10 mouse cellular contexts compared by ENCODE assay signal in the genomic region with DNA sequence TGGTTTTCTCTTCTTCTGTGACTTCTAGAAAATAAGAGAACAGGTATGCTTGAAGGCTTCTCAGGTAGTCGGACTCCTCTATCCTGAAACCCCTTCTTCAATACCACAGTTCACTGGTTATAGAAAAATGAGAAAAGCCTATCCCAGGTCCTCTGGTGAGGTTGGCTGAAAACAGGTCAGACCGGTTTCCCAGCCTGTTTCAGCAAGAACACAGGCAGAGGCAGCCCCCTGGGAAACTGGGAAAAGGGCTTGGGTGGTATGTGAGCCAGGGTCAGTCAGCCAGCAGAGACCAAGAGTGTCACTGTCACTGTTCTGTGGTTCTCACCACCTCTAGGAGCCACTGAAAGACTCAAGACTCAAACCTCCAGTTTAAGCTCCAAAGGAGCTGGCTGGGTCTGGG. TPM values are rescaled to one million over a fixed set of nuclear protein-coding genes. Genes with fewer than 3 reads are reported as not detected.
DNase-seq lines count a peak whose midpoint lies in the region; ATAC-seq and TF ChIP-seq lines count a peak whose summit lies in the region.
"Had no signal": no experiment of that assay in that cellular context is flagged by ENCODE, and none has a peak within 500 bp of the region (broad histone marks: within the 10 kb centered on the region; RNA-seq: fewer than 3 reads in every experiment).

No protein-coding gene starts in this region.

- peaks cover 42% of the 10 kb centered on the region for H3K4me1 ChIP-seq in hindbrain, embryonic 10.5 days (replicated peaks)
- peaks cover 21% of the 10 kb centered on the region for H3K4me1 ChIP-seq in hindbrain, embryonic 14.5 days (replicated peaks; ENCODE audit: control insufficient read depth, insufficient read depth, low read length)
- H3K4me1 ChIP-seq in embryonic facial prominence, embryonic 10.5 days, result peaks cover 37% of the 10 kb centered on the region
- no peaks in the 10 kb centered on the region for H3K4me1 ChIP-seq in kidney, adult 2 months (ENCODE audit: control insufficient read depth, insufficient read depth, low read length)
- no peaks in the 10 kb centered on the region for H3K4me1 ChIP-seq in lung, postnatal 0 days (ENCODE audit: insufficient read depth, low read depth, low read length)

- DNase-seq in hindbrain, embryonic 10.5 days (ENCODE audit: low spot score), result peak; percentile 43
- DNase-seq in hindbrain, embryonic 14.5 days (ENCODE audit: low spot score), result no peak
- DNase-seq in embryonic facial prominence, embryonic 10.5 days (ENCODE audit: low spot score), result peak; percentile 57
- DNase-seq in kidney, adult 2 months, result peak; percentile 68
- DNase-seq in lung, postnatal 0 days (ENCODE audit: low spot score), result peak; percentile 71
- DNase-seq in left cerebral cortex, postnatal 14 days (ENCODE audit: low spot score in 2 of 2), result no peak
- DNase-seq in thymus, postnatal 10 days (ENCODE audit: low spot score in 2 of 2), result no peak
- DNase-seq in heart, postnatal 14 days, result no peak
- DNase-seq: cerebellum, adult 11 months had no signal

- 0 out of 2 replicates have a peak overlapping the region, but pooled peaks have one; percentile 0 for H3K4me3 ChIP-seq in hindbrain, embryonic 10.5 days
- H3K4me3 ChIP-seq in hindbrain, embryonic 14.5 days (replicated peaks; ENCODE audit: low read length), result no peak overlapping the region
- peak overlapping the region; percentile 35 for H3K4me3 ChIP-seq in embryonic facial prominence, embryonic 10.5 days
- H3K4me3 ChIP-seq in kidney, adult 2 months (ENCODE audit: insufficient read depth, low read depth, low read length), result no peak overlapping the region
- H3K4me3 ChIP-seq in lung, postnatal 0 days (ENCODE audit: low read depth, low read length), result no peak overlapping the region

- ATAC-seq in hindbrain, embryonic 14.5 days (ENCODE audit: low FRiP score), result no peak
- ATAC-seq in lung, postnatal 0 days, result no peak

- WGBS in hindbrain, embryonic 10.5 days, result 54% methylated on average over 2 of the region's 2 CpGs
- 52% methylated on average over 2 of the region's 2 CpGs for WGBS in hindbrain, embryonic 14.5 days
- WGBS in embryonic facial prominence, embryonic 10.5 days, result 46% methylated on average over 2 of the region's 2 CpGs
- WGBS in kidney, adult 2 months, result 32% methylated on average over 2 of the region's 2 CpGs
- WGBS in lung, postnatal 0 days, result 52% methylated on average over 2 of the region's 2 CpGs

- no peak for TF ChIP-seq POLR2A in kidney, adult 2 months (IDR thresholded peaks at IDR 0.05; ENCODE audit: low read depth, low read length)

- TF ChIP-seq EP300 in lung, postnatal 0 days (IDR thresholded peaks at IDR 0.05), result no peak

- no peaks in the 10 kb centered on the region for H3K9me3 ChIP-seq in hindbrain, embryonic 10.5 days
- no peaks in the 10 kb centered on the region for H3K9me3 ChIP-seq in hindbrain, embryonic 14.5 days (ENCODE audit: control insufficient read depth, low read length)
- H3K9me3 ChIP-seq in embryonic facial prominence, embryonic 10.5 days, result no peaks in the 10 kb centered on the region
- no peaks in the 10 kb centered on the region for H3K9me3 ChIP-seq in lung, postnatal 0 days (ENCODE audit: low read length)

- no peak overlapping the region for H3K9ac ChIP-seq in hindbrain, embryonic 14.5 days
- no peak overlapping the region for H3K9ac ChIP-seq in lung, postnatal 0 days (replicated peaks; ENCODE audit: low read depth)

- no peak overlapping the region; the same call in 1 of the 2 replicates for H3K27ac ChIP-seq in hindbrain, embryonic 10.5 days
- H3K27ac ChIP-seq in hindbrain, embryonic 14.5 days, result no peak overlapping the region
- H3K27ac ChIP-seq in embryonic facial prominence, embryonic 10.5 days (replicated peaks), result 0 out of 2 replicates have a peak overlapping the region, but pooled peaks have one; percentile 45
- H3K27ac ChIP-seq in kidney, adult 2 months (ENCODE audit: insufficient read depth, low read depth, low read length), result peak overlapping the region; percentile 72
- peak overlapping the region; percentile 43; the same call in 1 of the 2 replicates for H3K27ac ChIP-seq in lung, postnatal 0 days (ENCODE audit: low read length)

- peaks cover 75% of the 10 kb centered on the region for H3K36me3 ChIP-seq in hindbrain, embryonic 10.5 days
- peaks cover 66% of the 10 kb centered on the region for H3K36me3 ChIP-seq in hindbrain, embryonic 14.5 days (replicated peaks; ENCODE audit: control insufficient read depth, insufficient read depth)
- H3K36me3 ChIP-seq in embryonic facial prominence, embryonic 10.5 days (replicated peaks), result peaks cover 78% of the 10 kb centered on the region
- no peaks in the 10 kb centered on the region for H3K36me3 ChIP-seq in kidney, adult 2 months (ENCODE audit: control insufficient read depth, insufficient read depth, low read length)
- no peaks in the 10 kb centered on the region; the same call in 1 of the 2 replicates for H3K36me3 ChIP-seq in lung, postnatal 0 days (ENCODE audit: insufficient read depth, low read length)

- no peaks in the 10 kb centered on the region for H3K27me3 ChIP-seq in hindbrain, embryonic 10.5 days (ENCODE audit: insufficient read depth, poor library complexity, severe bottlenecking)
- H3K27me3 ChIP-seq in hindbrain, embryonic 14.5 days (ENCODE audit: control insufficient read depth, insufficient read depth, low read length), result no peaks in the 10 kb centered on the region
- no peaks in the 10 kb centered on the region for H3K27me3 ChIP-seq in embryonic facial prominence, embryonic 10.5 days (replicated peaks; ENCODE audit: low read depth, poor library complexity, severe bottlenecking)
- 0 out of 2 replicates have a peak, but pooled peaks cover 2% of the 10 kb centered on the region for H3K27me3 ChIP-seq in kidney, adult 2 months (replicated peaks; ENCODE audit: control insufficient read depth, insufficient read depth, low read length)
- no peaks in the 10 kb centered on the region for H3K27me3 ChIP-seq in lung, postnatal 0 days (replicated peaks; ENCODE audit: insufficient read depth, low read length)

- H3K4me2 ChIP-seq in hindbrain, embryonic 14.5 days (replicated peaks), result no peak overlapping the region
- H3K4me2 ChIP-seq in lung, postnatal 0 days (replicated peaks; ENCODE audit: low read depth, low read length), result no peak overlapping the region

- intact Hi-C loops in left cerebral cortex, postnatal 14 days (cut with DNase I), result no loop called here
- intact Hi-C loops in heart, postnatal 14 days (cut with DNase I), result loop anchor here (2.0 kb wide), 1 partner anchor 24 kb away; no protein-coding TSS in a partner anchor

- TF ChIP-seq CTCF in kidney, adult 2 months (conservative IDR thresholded peaks at IDR 0.05; ENCODE audit: insufficient read depth, insufficient read length, low read depth, low read length), result no peak
- no peak for TF ChIP-seq CTCF in lung, postnatal 0 days (IDR thresholded peaks at IDR 0.05)

RNA-seq across cellular contexts. Expression of gene Marcksl1, which starts 3.5 kb away (rescaled TPM):
- polyA plus RNA-seq in hindbrain, embryonic 10.5 days (2016; fragmentation: Nextera tagmentation; extraction: Ambion mirVana), result 1,645 and 2,027 TPM in 2 replicates
- 1,580 and 1,755 TPM in 2 replicates for polyA plus RNA-seq in hindbrain, embryonic 14.5 days (2014; fragmentation: Nextera tagmentation; extraction: Ambion mirVana)
- polyA plus RNA-seq in embryonic facial prominence, embryonic 10.5 days (2016; fragmentation: Nextera tagmentation; extraction: Ambion mirVana), result 1,428 and 1,442 TPM in 2 replicates
- 20.3 and 26.5 TPM in 2 replicates for polyA plus RNA-seq in kidney, adult 2 months (2012; rRNA removed)
- polyA plus RNA-seq in lung, postnatal 0 days (2015; fragmentation: Nextera tagmentation; extraction: Ambion mirVana), result 175 and 224 TPM in 2 replicates
- total RNA-seq in left cerebral cortex, postnatal 14 days (2021), result 100 to 1,000 TPM; 538 to 599 TPM
- total RNA-seq in heart, postnatal 14 days (2021), result 10 to 100 TPM; 13.6 to 23.8 TPM

RNA-seq across cellular contexts. Expression of gene Hdac1, which starts 25.6 kb away (rescaled TPM):
- polyA plus RNA-seq in hindbrain, embryonic 10.5 days (2016; fragmentation: Nextera tagmentation; extraction: Ambion mirVana), result 241 and 286 TPM in 2 replicates
- polyA plus RNA-seq in hindbrain, embryonic 14.5 days (2014; fragmentation: Nextera tagmentation; extraction: Ambion mirVana), result 76.0 and 79.8 TPM in 2 replicates
- polyA plus RNA-seq in embryonic facial prominence, embryonic 10.5 days (2016; fragmentation: Nextera tagmentation; extraction: Ambion mirVana), result 302 and 304 TPM in 2 replicates
- 35.4 and 41.6 TPM in 2 replicates for polyA plus RNA-seq in kidney, adult 2 months (2012; rRNA removed)
- 101 and 110 TPM in 2 replicates for polyA plus RNA-seq in lung, postnatal 0 days (2015; fragmentation: Nextera tagmentation; extraction: Ambion mirVana)
- 10 to 100 TPM; 27.2 to 30.2 TPM for total RNA-seq in left cerebral cortex, postnatal 14 days (2021)
- total RNA-seq in heart, postnatal 14 days (2021), result 10 to 100 TPM; 23.9 to 24.2 TPM

RNA-seq across cellular contexts. Expression of gene Fam229a, which starts 25.9 kb away (rescaled TPM):
- polyA plus RNA-seq in hindbrain, embryonic 10.5 days (2016; fragmentation: Nextera tagmentation; extraction: Ambion mirVana), result 0.41 TPM in 1 of 2 replicates, not detected in the other
- polyA plus RNA-seq in hindbrain, embryonic 14.5 days (2014; fragmentation: Nextera tagmentation; extraction: Ambion mirVana), result 0.55 and 0.78 TPM in 2 replicates
- not detected in 2 replicates for polyA plus RNA-seq in embryonic facial prominence, embryonic 10.5 days (2016; fragmentation: Nextera tagmentation; extraction: Ambion mirVana)
- 0.94 and 1.1 TPM in 2 replicates for polyA plus RNA-seq in kidney, adult 2 months (2012; rRNA removed)
- polyA plus RNA-seq in lung, postnatal 0 days (2015; fragmentation: Nextera tagmentation; extraction: Ambion mirVana), result 0.89 and 2.5 TPM in 2 replicates
- total RNA-seq in left cerebral cortex, postnatal 14 days (2021), result under 1 TPM in 1 of 2 experiments, not detected in 1; 0.87 TPM
- not detected for total RNA-seq in heart, postnatal 14 days (2021)
- total RNA-seq: neutrophil, adult 5-6 weeks had no signal

RNA-seq across cellular contexts. Expression of gene Tssk3, which starts 26.1 kb away (rescaled TPM):
- not detected in 2 replicates for polyA plus RNA-seq in hindbrain, embryonic 10.5 days (2016; fragmentation: Nextera tagmentation; extraction: Ambion mirVana)
- polyA plus RNA-seq in hindbrain, embryonic 14.5 days (2014; fragmentation: Nextera tagmentation; extraction: Ambion mirVana), result 0.16 and 0.46 TPM in 2 replicates
- not detected in 2 replicates for polyA plus RNA-seq in embryonic facial prominence, embryonic 10.5 days (2016; fragmentation: Nextera tagmentation; extraction: Ambion mirVana)
- polyA plus RNA-seq in kidney, adult 2 months (2012; rRNA removed), result 0.10 TPM in 1 of 2 replicates, not detected in the other
- polyA plus RNA-seq in lung, postnatal 0 days (2015; fragmentation: Nextera tagmentation; extraction: Ambion mirVana), result 0.11 and 0.12 TPM in 2 replicates
- under 1 TPM; 0.29 to 0.44 TPM for total RNA-seq in left cerebral cortex, postnatal 14 days (2021)
- not detected for total RNA-seq in heart, postnatal 14 days (2021)
- total RNA-seq: neutrophil, adult 5-6 weeks had no signal

RNA-seq across cellular contexts. Expression of gene Bsdc1, which starts 55.5 kb away (rescaled TPM):
- polyA plus RNA-seq in hindbrain, embryonic 10.5 days (2016; fragmentation: Nextera tagmentation; extraction: Ambion mirVana), result 22.2 and 24.8 TPM in 2 replicates
- 29.5 and 33.8 TPM in 2 replicates for polyA plus RNA-seq in hindbrain, embryonic 14.5 days (2014; fragmentation: Nextera tagmentation; extraction: Ambion mirVana)
- 19.7 and 21.5 TPM in 2 replicates for polyA plus RNA-seq in embryonic facial prominence, embryonic 10.5 days (2016; fragmentation: Nextera tagmentation; extraction: Ambion mirVana)
- 25.3 and 28.7 TPM in 2 replicates for polyA plus RNA-seq in kidney, adult 2 months (2012; rRNA removed)
- polyA plus RNA-seq in lung, postnatal 0 days (2015; fragmentation: Nextera tagmentation; extraction: Ambion mirVana), result 29.0 TPM in 2 replicates
- total RNA-seq in left cerebral cortex, postnatal 14 days (2021), result 10 to 100 TPM; 48.2 to 52.0 TPM
- 10 to 100 TPM; 39.6 to 43.9 TPM for total RNA-seq in heart, postnatal 14 days (2021)

Comparison
In these comparisons a context has a peak if more than half of its experiments do, and no peak if none do; other contexts are left out.
1. DNase-seq: peak in hindbrain, embryonic 10.5 days (single experiment), embryonic facial prominence, embryonic 10.5 days (single experiment), kidney, adult 2 months (single experiment) and lung, postnatal 0 days (single experiment); none in hindbrain, embryonic 14.5 days (single experiment), left cerebral cortex, postnatal 14 days (0 of 2), thymus, postnatal 10 days (0 of 2) and heart, postnatal 14 days (0 of 2).
2. H3K4me3 ChIP-seq: peak in hindbrain, embryonic 10.5 days (single experiment) and embryonic facial prominence, embryonic 10.5 days (single experiment); none in hindbrain, embryonic 14.5 days (single experiment), kidney, adult 2 months (single experiment) and lung, postnatal 0 days (single experiment).
3. H3K27ac ChIP-seq: peak in embryonic facial prominence, embryonic 10.5 days (single experiment), kidney, adult 2 months (single experiment) and lung, postnatal 0 days (single experiment); none in hindbrain, embryonic 10.5 days (single experiment) and hindbrain, embryonic 14.5 days (single experiment).